Mouse (Mus musculus): ENCODE measurements around the gene Rabgap1l. TPM values are rescaled to one million over a fixed set of nuclear protein-coding genes. Genes with fewer than 3 reads are reported as not detected.

The Rabgap1l gene
- total RNA-seq, 2 experiments from 2014 or later: 170 to 171 TPM

- DNase-seq (ENCODE audit: low spot score in 2 of 2): no peak
- intact Hi-C loops (cut with DNase I): no loop called here
These were observed 552.9 kb downstream of the Rabgap1l start for GRCm38 (mm10) chr1:160240091-160240490.

DNA sequence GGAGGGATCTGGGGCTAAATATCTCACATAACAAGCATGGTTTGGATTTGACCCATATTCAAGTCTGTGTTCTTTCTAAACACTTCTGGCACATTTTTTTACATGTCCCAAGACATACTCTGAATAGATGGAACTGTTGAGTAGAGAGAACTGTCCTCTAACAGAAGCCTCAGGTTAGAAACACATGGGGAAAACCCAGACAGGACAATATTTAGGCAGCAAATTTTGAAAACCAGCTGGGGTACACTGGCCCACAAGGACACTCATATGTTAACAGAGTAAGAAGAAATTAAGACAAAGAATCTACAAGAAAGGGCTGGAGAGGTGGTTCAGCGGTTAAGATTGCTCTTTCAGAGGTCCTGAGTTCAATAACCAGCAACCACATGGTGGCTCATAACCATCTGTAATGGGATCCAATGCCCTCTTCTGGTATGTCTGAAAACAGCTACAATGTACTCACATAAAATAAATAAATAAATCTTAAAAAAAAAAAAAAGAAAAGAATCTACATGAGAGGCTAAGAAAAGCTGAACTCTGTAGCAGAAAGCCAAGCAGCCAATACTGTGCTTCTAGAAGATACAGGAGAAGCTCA lies 554.1 kb downstream of the Rabgap1l start:
- intact Hi-C loops (cut with DNase I): loop anchor here (10.0 kb wide), 1 partner anchor 476 kb away; no protein-coding TSS in a partner anchor
- no peak for DNase-seq (ENCODE audit: low spot score in 2 of 2)

DNA sequence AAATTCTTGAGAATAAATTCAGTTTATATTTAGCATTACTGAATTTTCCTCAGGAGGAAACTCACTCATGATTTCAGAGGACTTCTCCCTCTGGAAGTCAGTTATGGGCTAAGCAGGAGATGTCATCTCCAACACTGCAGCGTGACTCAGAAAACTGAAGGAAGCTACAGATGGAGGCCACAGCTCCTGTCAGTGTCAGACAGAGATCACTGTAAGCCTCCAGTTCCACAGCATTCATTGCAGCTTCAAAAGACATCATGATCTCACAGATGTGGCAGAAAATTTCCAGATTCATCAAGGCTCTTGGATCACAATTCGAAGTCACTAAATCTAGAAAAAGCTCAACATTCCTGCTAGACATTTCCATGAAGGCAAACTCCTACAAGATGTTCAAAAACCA lies 555.0 kb downstream of the Rabgap1l start:
- no peak for DNase-seq (ENCODE audit: low spot score in 2 of 2)
- intact Hi-C loops (cut with DNase I): loop anchor here (10.0 kb wide), 1 partner anchor 477 kb away; no protein-coding TSS in a partner anchor

- no peak for DNase-seq (ENCODE audit: low spot score in 2 of 2)
- intact Hi-C loops (cut with DNase I): loop anchor here (10.0 kb wide), 1 partner anchor 481 kb away; no protein-coding TSS in a partner anchor
These were observed 559.1 kb downstream of the Rabgap1l start for GRCm38 (mm10) chr1:160233921-160234320.

- intact Hi-C loops (cut with DNase I): loop anchor here (10.0 kb wide), 1 partner anchor 483 kb away; no protein-coding TSS in a partner anchor
- no peak for DNase-seq (ENCODE audit: low spot score in 2 of 2)
These were observed 560.9 kb downstream of the Rabgap1l start for GRCm38 (mm10) chr1:160232113-160232512.

- DNase-seq (ENCODE audit: low spot score in 2 of 2): peak; percentile 71 to 72
- intact Hi-C loops (cut with DNase I): loop anchor here (1.0 to 10.0 kb wide), 2 partner anchors 146 to 484 kb away; no protein-coding TSS in a partner anchor
These were observed 562.0 kb downstream of the Rabgap1l start for GRCm38 (mm10) chr1:160231013-160231412.

- intact Hi-C loops (cut with DNase I): no loop called here
- no peak for DNase-seq (ENCODE audit: low spot score in 2 of 2)
These were observed 565.2 kb downstream of the Rabgap1l start for GRCm38 (mm10) chr1:160227850-160228249.

DNA sequence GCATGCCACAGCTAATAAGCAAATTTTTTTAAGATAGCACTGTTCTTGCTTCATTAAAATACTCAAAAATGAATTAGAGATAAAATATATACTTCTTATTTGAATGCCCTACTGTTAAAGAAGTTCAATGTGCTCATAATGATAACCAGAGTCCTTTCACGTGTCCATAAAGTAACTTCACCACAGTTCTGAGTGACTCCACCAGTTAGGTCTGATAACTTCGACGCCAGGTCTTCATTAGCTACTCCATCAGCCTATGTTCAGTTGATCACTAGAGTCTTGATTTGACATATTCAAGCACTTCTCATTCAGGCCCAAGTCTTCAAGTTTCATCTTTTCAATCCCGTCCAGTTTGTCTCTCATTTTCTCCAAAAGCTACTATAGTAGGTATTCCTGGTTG lies 565.8 kb downstream of the Rabgap1l start:
- no peak for DNase-seq (ENCODE audit: low spot score in 2 of 2)
- intact Hi-C loops (cut with DNase I): no loop called here

DNA sequence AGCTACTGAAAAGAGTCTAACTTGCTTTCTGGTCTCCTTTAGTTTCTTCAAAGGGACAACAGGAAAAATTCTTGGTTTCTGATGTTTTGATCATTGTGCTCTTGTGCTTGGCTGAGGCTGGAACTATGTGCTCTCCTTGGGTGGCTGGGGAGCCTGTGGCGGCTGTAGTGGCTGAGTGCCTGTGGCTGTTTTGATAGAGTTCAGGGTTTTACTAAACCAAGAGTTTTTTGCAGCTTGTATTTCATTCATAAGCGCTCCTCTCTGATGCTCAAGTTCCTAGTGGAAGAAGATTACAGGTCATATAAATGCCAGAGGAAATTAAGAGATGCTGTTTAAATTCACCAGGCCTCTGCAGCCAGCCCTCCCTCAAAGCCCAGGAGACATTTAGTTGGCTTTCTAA lies 568.9 kb downstream of the Rabgap1l start:
- intact Hi-C loops (cut with DNase I): no loop called here
- DNase-seq (ENCODE audit: low spot score in 2 of 2): no peak

GRCm38 (mm10) chr1:160217898-160218297 lies 575.1 kb downstream of the Rabgap1l start:
- DNase-seq (ENCODE audit: low spot score in 2 of 2): no peak
- intact Hi-C loops (cut with DNase I): no loop called here

- no peak for DNase-seq (ENCODE audit: low spot score in 2 of 2)
- intact Hi-C loops (cut with DNase I): no loop called here
These were observed 578.8 kb downstream of the Rabgap1l start for GRCm38 (mm10) chr1:160214171-160214570.

DNA sequence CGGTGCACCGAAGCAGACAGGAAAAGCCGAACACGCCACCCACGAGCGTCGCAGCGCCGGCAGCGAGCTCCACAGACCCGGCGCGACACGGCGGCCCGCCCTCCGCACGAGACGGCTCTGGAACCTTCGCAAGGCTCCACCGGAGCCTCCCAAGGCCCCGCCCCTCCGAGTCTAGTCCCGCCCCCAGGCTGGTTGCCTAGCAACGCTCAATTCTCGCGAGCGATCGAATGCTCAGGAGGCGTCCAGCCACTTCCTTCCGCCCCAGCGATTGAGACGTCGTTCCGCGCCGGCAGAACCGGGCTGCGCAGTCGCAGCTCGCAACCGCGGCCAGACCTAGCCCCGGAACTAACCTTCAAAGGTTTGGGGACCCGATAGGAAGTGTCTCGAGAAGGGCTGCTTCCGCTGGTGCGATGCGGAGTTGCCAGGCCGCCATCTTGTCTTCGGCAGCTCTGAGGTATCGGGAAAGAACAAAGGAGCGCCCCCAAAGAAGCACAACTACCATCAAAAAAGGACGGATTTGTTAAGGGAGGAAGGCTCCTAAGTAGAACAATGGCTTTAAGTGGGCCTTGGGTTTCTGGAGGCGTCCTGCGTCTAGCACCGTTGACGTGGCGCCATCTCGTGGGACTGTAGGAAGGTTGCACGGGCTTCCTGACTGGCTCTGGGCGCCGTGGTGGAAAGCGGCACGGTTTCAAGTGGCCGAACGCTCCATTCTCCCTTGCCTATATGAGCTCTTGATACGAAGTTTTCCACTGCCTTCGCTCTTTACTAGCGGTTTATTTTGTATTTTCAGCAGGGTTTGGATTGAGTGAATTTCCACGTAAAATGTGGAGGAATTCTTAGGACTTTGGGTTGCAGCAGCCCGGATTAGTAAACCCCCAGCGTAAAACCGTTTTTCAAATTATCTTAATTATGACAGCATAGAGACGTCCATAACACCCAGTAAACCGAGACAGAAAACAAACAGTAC lies 580.0 kb downstream of the Rabgap1l start, which contains the start of gene Cacybp:
Cacybp (minus strand) TSS at position 173 of the 967 bp plus-strand sequence.
- peak; percentile 99 to 100 for DNase-seq (ENCODE audit: low spot score in 2 of 2)
- intact Hi-C loops (cut with DNase I): no loop called here

DNA sequence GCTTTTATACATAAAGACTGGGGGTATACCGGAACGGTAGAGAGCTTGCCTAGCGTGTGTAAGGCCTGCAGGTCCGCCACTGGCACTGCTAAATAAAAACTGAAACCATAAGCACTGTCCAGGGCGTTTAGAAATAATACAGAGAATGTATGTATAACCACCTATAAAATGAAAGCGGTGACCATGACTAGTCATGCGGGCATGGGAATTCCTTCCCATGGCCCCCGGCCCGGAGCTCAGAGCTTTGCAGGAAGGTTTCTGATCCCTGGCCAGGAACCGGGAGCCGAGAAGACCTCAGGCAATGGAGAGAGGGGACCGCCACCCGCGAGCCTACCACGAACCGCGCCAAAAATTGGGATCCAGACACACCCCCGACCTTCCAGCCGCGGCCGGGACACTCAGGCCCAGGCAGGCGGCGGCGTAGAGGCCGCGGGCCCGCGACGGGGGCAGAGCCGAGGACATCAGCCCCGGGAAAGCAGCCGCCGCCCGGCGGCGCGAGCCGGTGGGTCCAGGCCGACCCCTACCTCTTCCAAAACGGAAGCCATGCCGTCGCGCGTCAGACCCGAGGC lies 580.8 kb downstream of the Rabgap1l start:
- intact Hi-C loops (cut with DNase I): no loop called here
- DNase-seq (ENCODE audit: low spot score in 2 of 2): peak in 1 of 2 experiments; percentile 21

DNA sequence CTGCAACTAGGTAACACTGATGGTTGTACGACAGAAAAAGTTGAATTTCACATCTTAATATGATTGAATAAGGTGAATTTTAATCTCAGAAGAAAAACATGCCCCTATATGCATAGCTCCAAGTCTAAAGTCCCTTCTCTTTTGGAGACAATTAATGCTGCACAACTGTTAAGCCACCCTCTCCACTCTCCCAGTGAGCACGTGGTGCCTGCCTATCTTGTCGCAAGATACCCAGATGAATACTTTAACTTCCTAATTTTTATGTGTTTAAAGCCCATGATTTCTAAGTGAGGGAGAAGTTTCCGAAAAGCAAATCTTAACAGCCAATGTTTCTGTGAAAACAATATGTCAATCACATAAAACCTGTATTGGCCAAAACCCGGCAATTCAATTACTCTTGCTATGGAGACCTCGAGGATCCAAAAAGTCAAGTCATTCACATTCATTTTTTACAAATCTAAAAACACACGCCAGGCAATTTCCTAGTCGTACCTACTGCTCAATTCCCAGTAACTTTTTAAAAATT lies 581.4 kb downstream of the Rabgap1l start:
- no peak for DNase-seq (ENCODE audit: low spot score in 2 of 2)
- intact Hi-C loops (cut with DNase I): no loop called here

DNA sequence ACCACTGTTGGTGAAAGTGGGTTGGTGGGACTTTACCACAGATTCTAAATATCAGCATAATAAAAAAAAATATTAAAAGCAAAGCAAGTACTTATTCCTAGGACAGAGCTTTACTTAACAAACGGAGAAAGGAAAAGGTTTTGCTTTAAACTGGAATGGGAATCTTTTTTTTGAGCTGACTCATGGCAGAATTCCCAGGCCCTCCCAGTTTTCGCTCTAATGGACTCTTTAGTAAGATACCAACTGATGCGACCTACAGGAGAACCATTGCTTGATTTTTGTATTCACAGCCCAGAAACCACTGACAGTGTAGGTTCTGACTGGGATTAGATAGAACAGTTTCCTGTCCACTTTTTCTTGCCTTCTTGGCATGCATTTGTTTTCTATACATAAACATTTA lies 582.4 kb downstream of the Rabgap1l start:
- intact Hi-C loops (cut with DNase I): no loop called here
- DNase-seq (ENCODE audit: low spot score in 2 of 2): no peak

- intact Hi-C loops (cut with DNase I): no loop called here
- DNase-seq (ENCODE audit: low spot score in 2 of 2): no peak
These were observed 583.2 kb downstream of the Rabgap1l start for GRCm38 (mm10) chr1:160209844-160210243.

DNA sequence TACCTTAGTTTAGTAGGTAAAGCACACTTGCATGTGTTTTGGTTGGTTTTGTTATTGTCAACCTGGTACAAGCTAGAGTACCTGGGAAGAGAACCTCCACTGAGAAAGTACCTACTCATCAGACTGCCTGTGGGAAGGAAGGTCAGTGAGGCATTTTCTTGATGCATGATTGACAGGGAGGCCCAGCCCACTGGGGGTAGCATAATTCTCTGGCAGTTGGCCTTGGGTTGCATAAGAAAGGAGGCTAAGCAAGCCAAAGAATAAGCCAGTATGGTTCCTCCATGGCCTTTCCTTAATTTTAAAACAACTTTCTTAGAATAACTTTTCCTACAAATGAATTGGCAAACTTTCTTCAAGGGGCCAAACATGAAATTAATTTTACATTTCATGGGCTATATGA lies 587.5 kb downstream of the Rabgap1l start:
- no peak for DNase-seq (ENCODE audit: low spot score in 2 of 2)
- intact Hi-C loops (cut with DNase I): no loop called here

GRCm38 (mm10) chr1:160195337-160195663 lies 597.7 kb downstream of the Rabgap1l start:
- no peak for DNase-seq (ENCODE audit: low spot score in 2 of 2)
- intact Hi-C loops (cut with DNase I): no loop called here

DNA sequence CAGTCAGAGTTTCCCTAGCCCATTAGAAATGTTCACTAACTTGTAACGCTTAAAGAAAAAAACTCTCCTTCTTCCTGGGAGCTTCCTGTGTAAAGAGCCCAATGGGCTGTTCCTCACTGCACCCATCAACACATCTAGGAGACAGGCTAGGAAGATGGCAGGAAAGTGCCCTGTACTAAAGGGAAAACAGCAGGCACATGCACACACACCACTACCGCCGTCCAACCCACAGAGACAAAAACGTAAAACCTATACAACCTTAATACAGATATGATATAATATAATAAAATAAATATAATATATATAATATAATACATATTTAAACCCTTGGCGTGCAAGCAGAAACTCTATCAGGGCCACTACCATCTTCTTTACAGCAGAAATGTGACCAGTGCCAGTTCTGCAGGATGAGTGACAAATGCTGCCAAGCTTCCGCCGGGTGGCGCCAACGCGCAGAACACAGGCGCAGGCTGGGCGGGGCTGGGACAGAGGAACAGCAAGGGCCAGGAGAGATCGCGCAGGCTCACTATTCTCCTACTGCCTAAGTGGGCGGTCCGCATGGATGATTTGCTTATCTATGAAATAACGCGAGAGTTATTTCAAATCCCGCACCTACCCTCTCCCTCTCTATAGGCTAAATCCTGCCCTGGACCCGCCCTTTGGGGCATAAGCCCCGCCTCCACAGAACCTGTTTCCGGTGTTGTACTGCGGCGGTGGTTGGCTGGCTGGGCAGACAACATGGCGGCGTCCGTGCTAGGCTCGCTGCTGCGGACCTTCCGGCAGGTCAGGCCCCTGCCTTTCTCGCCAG lies 598.3 kb downstream of the Rabgap1l start, which contains the start of gene Mrps14:
Mrps14 (plus strand) TSS at position 687 of the 808 bp plus-strand sequence.
- intact Hi-C loops (cut with DNase I): no loop called here
- DNase-seq (ENCODE audit: low spot score in 2 of 2): peak; percentile 98 to 99

All from left cerebral cortex, postnatal 14 days (tissue).